Mouse (Mus musculus): ENCODE data around the gene Tmem233.

GRCm38 (mm10) chr5:116018196-116018595 is 64.8 kb downstream of the Tmem233 start:
- TF ChIP-seq CTCF (IDR thresholded peaks at IDR 0.05; ENCODE audit: extremely low read depth, insufficient read depth, low read length) (no peak), POLR2A (IDR thresholded peaks at IDR 0.05; ENCODE audit: extremely low read depth, insufficient read depth, low read length) (no peak)
